Mouse (Mus musculus): ENCODE measurements around the gene Prmt1.

Prmt1 gene

DNA sequence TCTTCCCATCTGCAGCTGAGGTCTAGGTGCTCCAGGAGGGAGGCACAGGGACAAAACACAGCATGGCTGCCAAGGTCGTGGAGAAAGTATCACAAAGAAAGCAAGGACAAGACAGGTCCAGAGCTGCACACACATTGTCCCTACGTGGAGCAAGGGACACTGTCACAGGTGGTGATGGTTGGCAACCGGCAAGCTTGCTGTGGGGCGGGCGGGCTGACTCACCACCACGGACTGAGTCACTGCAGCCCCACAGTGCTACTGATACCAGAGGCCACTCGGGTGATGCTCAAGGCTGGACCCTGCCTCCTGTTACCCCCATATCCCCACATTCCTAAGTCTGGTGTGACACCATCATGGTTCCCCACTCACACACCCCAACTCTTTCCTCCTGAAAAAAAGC lies 16.1 kb upstream of the Prmt1 start:
- POLR2A ChIA-PET = interaction anchor here in 3 of 4 experiments (0.6 to 14.1 kb wide), 17 partner anchors 10 to 224 kb away, joined by 3 to 246 read pairs (median 4); partner anchors contain the start of genes Prmt1 (in 3 of the 3), Rras (in 3 of the 3), Prr12 (in 1 of the 3) and Scaf1 (in 1 of the 3)
- CTCF ChIA-PET = interaction anchor here (0.5 to 1.5 kb wide), 6 partner anchors 17 to 155 kb away, joined by 3 to 5 read pairs (median 3); partner anchors contain the start of gene Prmt1 (in 1 of the 4)

GRCm38 (mm10) chr7:45000539-45001114 lies 14.3 kb upstream of the Prmt1 start:
- CTCF ChIA-PET = no interaction called here
- POLR2A ChIA-PET = interaction anchor here in 3 of 4 experiments (0.8 to 14.1 kb wide), 16 partner anchors 8 to 71 kb away, joined by 3 to 246 read pairs (median 5); partner anchors contain the start of genes Prmt1 (in 3 of the 3), Scaf1 (in 2 of the 3), Ap2a1 (in 1 of the 3) and Cpt1c (in 1 of the 3)

GRCm38 (mm10) chr7:44999753-45000152 lies 13.4 kb upstream of the Prmt1 start:
- ChIA-PET POLR2A (interaction anchor here in 3 of 4 experiments (0.8 to 14.1 kb wide), 9 partner anchors 10 to 67 kb away, joined by 3 to 246 read pairs (median 7); partner anchors contain the start of genes Prmt1 (in 3 of the 3), Rras (in 2 of the 3) and Scaf1 (in 1 of the 3)), CTCF (no interaction called here)

- CTCF ChIA-PET = interaction anchor here in 2 of 4 experiments (0.6 to 1.3 kb wide), 3 partner anchors 12 to 450 kb away, joined by 5 to 13 read pairs (median 5); partner anchors contain the start of genes Pold1 (in 1 of the 2) and Prmt1 (in 1 of the 2)
- POLR2A ChIA-PET = interaction anchor here (0.6 to 14.1 kb wide), 32 partner anchors 7 to 867 kb away, joined by 3 to 246 read pairs (median 4); partner anchors contain the start of genes Prmt1 (in 3 of the 4), Rras (in 3 of the 4), Scaf1 (in 3 of the 4) and Akt1s1 (in 1 of the 4)
Measured at GRCm38 (mm10) chr7:44998501-44998955, 12.2 kb upstream of the Prmt1 start, which contains the start of gene Bcl2l12. Gene Bcl2l12 (minus strand): TSS chr7:44998712.

GRCm38 (mm10) chr7:44997940-44998428 lies 11.6 kb upstream of the Prmt1 start:
- POLR2A ChIA-PET = interaction anchor here in 3 of 4 experiments (0.6 to 14.1 kb wide), 35 partner anchors 8 to 631 kb away, joined by 3 to 246 read pairs (median 4); partner anchors contain the start of genes Prmt1 (in 3 of the 3), Rras (in 3 of the 3), Scaf1 (in 3 of the 3) and Akt1s1 (in 1 of the 3)
- CTCF ChIA-PET = interaction anchor here in 2 of 4 experiments (0.9 to 1.6 kb wide), 4 partner anchors 11 to 33 kb away, joined by 3 to 5 read pairs (median 5); partner anchors contain the start of gene Prmt1 (in 2 of the 2)

DNA sequence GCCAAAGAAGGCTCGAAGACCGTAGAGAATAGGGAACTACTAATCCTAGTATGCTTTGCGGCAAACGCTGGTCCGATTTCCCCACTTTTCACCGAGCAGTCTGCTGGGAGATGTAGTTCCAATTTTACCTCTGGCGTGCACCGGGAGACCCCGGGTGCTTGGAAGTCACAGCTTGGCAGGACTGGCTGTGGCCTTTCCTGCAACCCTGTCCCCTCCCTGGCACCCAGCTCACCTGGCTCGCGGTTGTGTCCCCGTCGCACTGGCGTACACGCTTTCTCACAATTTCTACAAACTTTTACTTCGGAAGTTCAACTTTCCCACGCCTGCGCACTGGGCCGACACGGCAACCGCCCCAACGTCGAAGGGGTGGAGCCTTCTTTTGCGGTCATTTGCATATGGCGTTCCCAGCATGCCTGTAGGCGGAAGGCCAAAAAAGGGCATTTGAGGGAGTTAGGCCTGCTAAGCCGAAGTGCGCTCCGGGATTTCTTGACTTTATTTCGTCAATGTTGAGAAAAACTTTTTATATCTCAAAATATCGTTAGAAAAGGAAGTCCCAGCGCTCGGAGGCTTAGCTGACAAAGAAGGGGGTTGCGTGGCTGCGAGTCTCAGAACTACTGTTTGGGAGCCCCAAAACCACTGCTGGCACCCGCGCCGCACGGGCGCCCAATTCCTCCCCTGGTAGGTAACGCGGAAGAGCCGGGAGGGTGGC lies 11.0 kb upstream of the Prmt1 start, which contains the start of gene Irf3:
Gene Irf3 (plus strand): TSS at position 418 of the 709 bp plus-strand sequence.
- ChIA-PET POLR2A (interaction anchor here in 3 of 4 experiments (0.6 to 14.1 kb wide), 43 partner anchors 8 to 631 kb away, joined by 3 to 246 read pairs (median 4); partner anchors contain the start of genes Prmt1 (in 3 of the 3), Rras (in 3 of the 3), Scaf1 (in 3 of the 3) and Akt1s1 (in 2 of the 3)), CTCF (interaction anchor here (0.6 to 1.6 kb wide), 6 partner anchors 11 to 137 kb away, joined by 3 to 5 read pairs (median 4); partner anchors contain the start of gene Prmt1 (in 2 of the 4))

GRCm38 (mm10) chr7:44996672-44997071 lies 10.3 kb upstream of the Prmt1 start:
- ChIA-PET POLR2A (interaction anchor here in 3 of 4 experiments (0.6 to 14.1 kb wide), 29 partner anchors 8 to 181 kb away, joined by 3 to 246 read pairs (median 6); partner anchors contain the start of genes Prmt1 (in 3 of the 3), Rras (in 3 of the 3), Scaf1 (in 3 of the 3) and Akt1s1 (in 2 of the 3)), CTCF (interaction anchor here in 3 of 4 experiments (0.6 to 1.6 kb wide), 3 partner anchors 10 to 138 kb away, joined by 3 to 5 read pairs (median 3); partner anchors contain the start of gene Prmt1 (in 1 of the 3))

DNA sequence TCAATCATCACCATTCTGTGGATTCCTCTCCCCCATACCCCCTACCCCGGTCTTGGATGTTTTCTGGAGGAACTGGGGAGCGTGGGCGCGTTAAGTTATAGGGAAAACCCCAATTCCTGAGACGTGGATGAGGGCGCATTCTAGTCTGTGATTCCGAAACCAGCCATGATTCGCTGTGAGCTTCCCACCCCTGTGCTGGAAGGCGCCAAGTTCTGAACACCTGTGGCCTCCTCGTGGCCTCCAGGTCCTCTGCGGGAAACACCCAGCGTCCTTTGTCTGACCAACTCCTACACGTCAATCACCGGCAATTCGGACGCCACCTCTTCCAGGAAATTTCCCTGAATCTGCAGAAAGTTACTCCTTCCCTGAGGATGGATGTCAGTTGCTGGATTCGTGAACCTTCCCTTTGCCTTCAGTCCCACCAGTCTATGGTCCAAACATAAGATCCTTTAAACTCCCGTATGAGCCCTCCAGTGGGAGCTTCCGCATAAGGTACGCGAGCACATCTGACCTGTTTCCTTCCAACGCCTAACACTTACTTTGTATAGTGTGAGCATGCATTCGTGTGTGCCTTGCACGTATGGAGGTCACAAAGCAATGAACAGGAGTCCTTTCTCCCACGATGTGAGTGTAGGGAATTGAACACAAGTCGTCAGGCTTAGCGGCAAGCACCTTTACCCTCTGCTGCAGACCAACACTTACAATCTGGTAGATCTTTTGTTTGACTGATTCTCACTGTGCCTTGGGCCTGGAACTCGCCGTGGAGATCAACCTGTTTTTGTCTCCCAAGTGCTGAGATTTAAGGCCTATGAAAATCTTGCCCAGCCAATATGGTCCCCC lies 731 bp upstream of the Prmt1 start:
- ChIA-PET POLR2A (interaction anchor here (0.5 to 13.5 kb wide), 209 partner anchors 9 to 1858 kb away, joined by 3 to 246 read pairs (median 4); partner anchors contain the start of genes Akt1s1 (in 3 of the 4), Ap2a1 (in 3 of the 4), Atf5 (in 3 of the 4) and Bcl2l12 (in 3 of the 4)), CTCF (interaction anchor here (0.6 to 2.7 kb wide), 32 partner anchors 8 to 465 kb away, joined by 3 to 23 read pairs (median 4); partner anchors contain the start of genes Aldh16a1 (in 1 of the 4), Ap2a1 (in 1 of the 4), Bcl2l12 (in 1 of the 4) and Irf3 (in 1 of the 4))

GRCm38 (mm10) chr7:44985595-44986191 lies 675 bp downstream of the Prmt1 start:
- ChIA-PET CTCF (interaction anchor here in 3 of 4 experiments (0.6 to 2.7 kb wide), 19 partner anchors 10 to 355 kb away, joined by 3 to 23 read pairs (median 6); partner anchors contain the start of genes Aldh16a1 (in 1 of the 3), Bcl2l12 (in 1 of the 3), Pih1d1 (in 1 of the 3) and Rras (in 1 of the 3)), POLR2A (interaction anchor here (0.6 to 13.5 kb wide), 139 partner anchors 8 to 1271 kb away, joined by 3 to 246 read pairs (median 5); partner anchors contain the start of genes Akt1s1 (in 3 of the 4), Ap2a1 (in 3 of the 4), Bcl2l12 (in 3 of the 4) and Irf3 (in 3 of the 4))

DNA sequence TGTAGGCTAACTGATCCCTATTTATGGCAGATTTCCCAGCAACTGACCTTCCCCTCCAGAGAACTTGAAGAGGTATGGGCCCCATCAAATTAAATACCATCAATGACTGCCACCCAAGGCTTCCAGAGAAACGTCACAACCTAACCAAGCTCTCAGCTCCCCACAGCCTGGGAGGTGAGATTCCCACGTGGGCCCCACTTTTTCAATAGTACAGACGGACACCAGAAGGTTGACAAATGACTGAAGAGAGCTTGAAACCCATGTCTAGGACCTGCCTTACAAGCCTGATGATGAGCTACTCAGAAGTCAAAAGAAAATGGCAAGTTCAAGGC lies 1.6 kb downstream of the Prmt1 start:
- CTCF ChIA-PET = interaction anchor here in 2 of 4 experiments (0.6 to 2.7 kb wide), 6 partner anchors 9 to 560 kb away, joined by 3 to 23 read pairs (median 4); partner anchors contain the start of gene Rras (in 1 of the 2)
- POLR2A ChIA-PET = interaction anchor here (0.5 to 13.5 kb wide), 54 partner anchors 8 to 731 kb away, joined by 3 to 246 read pairs (median 6); partner anchors contain the start of genes Bcl2l12 (in 3 of the 4), Irf3 (in 3 of the 4), Rras (in 3 of the 4) and Akt1s1 (in 2 of the 4)

- ChIA-PET POLR2A (interaction anchor here (0.6 to 13.5 kb wide), 43 partner anchors 7 to 731 kb away, joined by 3 to 246 read pairs (median 5); partner anchors contain the start of genes Bcl2l12 (in 3 of the 4), Irf3 (in 3 of the 4), Akt1s1 (in 2 of the 4) and Ap2a1 (in 2 of the 4)), CTCF (interaction anchor here in 3 of 4 experiments (0.6 to 2.7 kb wide), 6 partner anchors 9 to 561 kb away, joined by 3 to 23 read pairs (median 4); no protein-coding TSS in a partner anchor)
Measured at GRCm38 (mm10) chr7:44983944-44984832, 2.2 kb downstream of the Prmt1 start.

GRCm38 (mm10) chr7:44983085-44983484 lies 3.3 kb downstream of the Prmt1 start:
- ChIA-PET POLR2A (interaction anchor here in 3 of 4 experiments (0.5 to 13.5 kb wide), 23 partner anchors 9 to 322 kb away, joined by 3 to 246 read pairs (median 4); partner anchors contain the start of genes Akt1s1 (in 1 of the 3), Ap2a1 (in 1 of the 3), Bcl2l12 (in 1 of the 3) and Cpt1c (in 1 of the 3)), CTCF (interaction anchor here in 3 of 4 experiments (0.7 to 1.5 kb wide), 4 partner anchors 54 to 91 kb away, joined by 3 to 5 read pairs (median 4); partner anchors contain the start of gene Ap2a1 (in 1 of the 3))

DNA sequence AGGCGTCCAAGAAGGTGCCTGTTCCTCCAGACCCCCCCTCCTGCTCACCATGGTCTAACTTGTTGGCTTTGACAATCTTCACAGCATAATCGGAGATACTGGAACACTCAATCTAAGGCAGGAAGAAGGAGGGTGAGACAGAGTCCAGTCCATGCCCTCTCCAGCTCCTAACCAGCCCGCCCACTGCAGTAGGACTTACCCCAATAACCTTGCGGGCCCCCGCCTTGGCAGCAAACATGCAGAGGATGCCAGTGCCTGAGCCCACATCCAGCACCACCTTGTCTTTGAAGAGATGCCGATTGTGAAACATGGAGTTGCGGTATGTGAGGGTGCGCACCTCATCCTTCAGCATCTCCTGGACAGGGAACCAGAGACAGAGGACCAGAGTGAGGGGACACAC lies 4.8 kb downstream of the Prmt1 start:
- ChIA-PET CTCF (interaction anchor here in 2 of 4 experiments (0.7 to 1.2 kb wide), 3 partner anchors 12 to 510 kb away, joined by 4 to 6 read pairs (median 4); no protein-coding TSS in a partner anchor), POLR2A (interaction anchor here in 3 of 4 experiments (0.5 to 13.5 kb wide), 17 partner anchors 8 to 132 kb away, joined by 3 to 246 read pairs (median 5); partner anchors contain the start of genes Akt1s1 (in 1 of the 3), Ap2a1 (in 1 of the 3), Bcl2l12 (in 1 of the 3) and Cpt1c (in 1 of the 3))

- POLR2A ChIA-PET = interaction anchor here in 3 of 4 experiments (0.5 to 13.5 kb wide), 15 partner anchors 4 to 163 kb away, joined by 3 to 246 read pairs (median 4); partner anchors contain the start of genes Prmt1 (in 3 of the 3), Bcl2l12 (in 1 of the 3), Cpt1c (in 1 of the 3) and Il4i1 (in 1 of the 3)
- CTCF ChIA-PET = interaction anchor here in 2 of 4 experiments (1.2 to 1.5 kb wide), 2 partner anchors 90 kb away, joined by 3 read pairs; no protein-coding TSS in a partner anchor
Measured at GRCm38 (mm10) chr7:44978300-44978699, 8.1 kb downstream of the Prmt1 start.
